Mouse (Mus musculus) myocyte (in vitro differentiated cells): Measurements from ENCODE around the gene Atg4a-ps. TPM values are rescaled to one million over a fixed set of nuclear protein-coding genes. Genes with fewer than 3 reads are reported as not detected.

ENCODE experiments used
- H3K27me3 ChIP-seq: one replicate; pipeline ENCODE4 v1.6.1; 2011; ENCODE audit not compliant: control insufficient read depth, insufficient read depth, insufficient read length
- H3K36me3 ChIP-seq: one replicate; pipeline ENCODE4 v1.6.1; 2011; ENCODE audit not compliant: control insufficient read depth, insufficient read depth
- H3K4me2 ChIP-seq: one replicate; pipeline ENCODE4 v1.6.1; 2011; ENCODE audit warnings: low read depth, control low read depth
- H3K4me3 ChIP-seq: one replicate; pipeline ENCODE4 v1.5.1; 2011; ENCODE audit warnings: mild to moderate bottlenecking, control low read depth, moderate library complexity
- H3K79me2 ChIP-seq: one replicate; pipeline ENCODE4 v1.6.1; 2011; ENCODE audit not compliant: control insufficient read depth, insufficient read depth
- H3ac ChIP-seq: one replicate; pipeline ENCODE4 v1.6.1; 2011; ENCODE audit not compliant: control insufficient read depth, insufficient read length
- CEBPB ChIP-seq: IDR thresholded peaks from 2 replicates; pipeline ENCODE4 v1.6.1; 2011; ENCODE audit warnings: mild to moderate bottlenecking, moderate library complexity; ENCODE audit not compliant: poor library complexity, insufficient read depth, severe bottlenecking
- E2F4 ChIP-seq: IDR thresholded peaks from one replicate; pipeline ENCODE4 v1.6.1; 2011; ENCODE audit warnings: mild to moderate bottlenecking, control low read depth, moderate library complexity; ENCODE audit not compliant: insufficient read depth
- MAX ChIP-seq: IDR thresholded peaks from one replicate; pipeline ENCODE4 v1.6.1; 2011; ENCODE audit warnings: low read depth, mild to moderate bottlenecking, control low read depth
- MYOD1 ChIP-seq, 3 experiments: IDR thresholded peaks; one replicate each; pipeline ENCODE4 v1.6.1; 2011; ENCODE audit warnings: control low read depth in 2 of 3, low read depth in 2 of 3, mild to moderate bottlenecking in 2 of 3, moderate library complexity in 1 of 3; ENCODE audit not compliant: insufficient read length in 2 of 3, control insufficient read depth in 1 of 3
- MYOG ChIP-seq, 3 experiments: IDR thresholded peaks; one replicate each; pipeline ENCODE4 v1.6.1; 2011; ENCODE audit warnings: control low read depth in 2 of 3, low read depth in 2 of 3, mild to moderate bottlenecking in 2 of 3; ENCODE audit not compliant: insufficient read length in 2 of 3, control insufficient read depth in 1 of 3, insufficient read depth in 1 of 3
- POLR2A ChIP-seq: IDR thresholded peaks from one replicate; pipeline ENCODE4 v1.6.1; 2011; ENCODE audit warnings: low read depth, mild to moderate bottlenecking, control low read depth, moderate library complexity; ENCODE audit not compliant: insufficient read length
- POLR2AphosphoS2 ChIP-seq: IDR thresholded peaks from one replicate; pipeline ENCODE4 v1.6.1; 2011; ENCODE audit warnings: low read depth, control low read depth; ENCODE audit not compliant: insufficient read length
- REST ChIP-seq: IDR thresholded peaks from one replicate; pipeline ENCODE4 v1.6.1; 2011; ENCODE audit warnings: mild to moderate bottlenecking, control low read depth, moderate library complexity; ENCODE audit not compliant: insufficient read depth, insufficient read length
- SRF ChIP-seq: IDR thresholded peaks from one replicate; pipeline ENCODE4 v1.6.1; 2011; ENCODE audit warnings: low read depth; ENCODE audit not compliant: control insufficient read depth, insufficient read length
- TCF12 ChIP-seq: IDR thresholded peaks from one replicate; pipeline ENCODE4 v1.6.1; 2011; ENCODE audit warnings: mild to moderate bottlenecking, control low read depth; ENCODE audit not compliant: poor library complexity, insufficient read depth, severe bottlenecking
- TCF3 ChIP-seq: IDR thresholded peaks from one replicate; pipeline ENCODE4 v1.6.1; 2011; ENCODE audit warnings: low read depth, control low read depth; ENCODE audit not compliant: insufficient read length
- USF1 ChIP-seq: IDR thresholded peaks from one replicate; pipeline ENCODE4 v1.6.1; 2011; ENCODE audit warnings: low read depth, mild to moderate bottlenecking, control low read depth, moderate library complexity
- polyA plus RNA-seq: library from polyadenylated mRNA; unstranded; fragments of >200 nt; fragmentation: generic; extraction: Trizol; gene quantifications from one replicate; pipeline ENCODE4 v1.2.1, GENCODE M21; 2012; ENCODE audit warnings: missing spikeins

Atg4a-ps gene
- polyA plus RNA-seq, 1 experiment: 0.22 TPM

- Histone ChIP-seq H3ac (no peak overlapping the region), H3K36me3 (no peaks in the 10 kb centered on the region), H3K4me2 (peak overlapping the region; percentile 64), H3K4me3 (no peak overlapping the region), H3K79me2 (no peaks in the 10 kb centered on the region), H3K27me3 (no peaks in the 10 kb centered on the region)
- TF ChIP-seq SRF: no peak
- no peak for TF ChIP-seq CEBPB
- TF ChIP-seq POLR2AphosphoS2: no peak
- no peak for TF ChIP-seq MYOD1 (IDR thresholded peaks at IDR 0.05; ENCODE audit: control insufficient read depth in 1 of 3, insufficient read length in 2 of 3, low read depth in 2 of 3)
- no peak for TF ChIP-seq POLR2A
- no peak for TF ChIP-seq USF1
- no peak for TF ChIP-seq MYOG (IDR thresholded peaks at IDR 0.05; ENCODE audit: control insufficient read depth in 1 of 3, insufficient read depth in 1 of 3, insufficient read length in 2 of 3, low read depth in 2 of 3)
- TF ChIP-seq TCF12: no peak
- TF ChIP-seq REST: no peak
- no peak for TF ChIP-seq MAX
- no peak for TF ChIP-seq TCF3
Measured at GRCm38 (mm10) chr3:103601561-103601960, 44.3 kb downstream of the Atg4a-ps start.

- Histone ChIP-seq H3K27me3 (no peaks in the 10 kb centered on the region), H3K36me3 (no peaks in the 10 kb centered on the region), H3ac (no peak overlapping the region), H3K4me2 (peak overlapping the region; percentile 64), H3K4me3 (no peak overlapping the region), H3K79me2 (no peaks in the 10 kb centered on the region)
- TF ChIP-seq MYOG (IDR thresholded peaks at IDR 0.05; ENCODE audit: control insufficient read depth in 1 of 3, insufficient read depth in 1 of 3, insufficient read length in 2 of 3, low read depth in 2 of 3) (peak in 1 of 3 experiments; percentile 44), TCF12 (no peak), MYOD1 (IDR thresholded peaks at IDR 0.05; ENCODE audit: control insufficient read depth in 1 of 3, insufficient read length in 2 of 3, low read depth in 2 of 3) (peak in 2 of 3 experiments; percentile 14 to 63)
Measured at GRCm38 (mm10) chr3:103601011-103601410, 44.9 kb downstream of the Atg4a-ps start.

- no peaks in the 10 kb centered on the region for H3K79me2 ChIP-seq
- H3K36me3 ChIP-seq: no peaks in the 10 kb centered on the region
- no peak overlapping the region for H3K4me2 ChIP-seq
- TF ChIP-seq SRF (no peak), POLR2A (no peak), USF1 (no peak), MAX (no peak), TCF3 (no peak), REST (no peak), POLR2AphosphoS2 (no peak), MYOG (IDR thresholded peaks at IDR 0.05; ENCODE audit: control insufficient read depth in 1 of 3, insufficient read depth in 1 of 3, insufficient read length in 2 of 3, low read depth in 2 of 3) (no peak)
- no peak overlapping the region for H3ac ChIP-seq
- H3K4me3 ChIP-seq: no peak overlapping the region
- no peaks in the 10 kb centered on the region for H3K27me3 ChIP-seq
Measured at GRCm38 (mm10) chr3:103597586-103597985, 48.3 kb downstream of the Atg4a-ps start.

- no peak overlapping the region for H3K4me2 ChIP-seq
- no peak overlapping the region for H3K4me3 ChIP-seq
- H3K79me2 ChIP-seq: no peaks in the 10 kb centered on the region
- H3ac ChIP-seq: no peak overlapping the region
- no peaks in the 10 kb centered on the region for H3K36me3 ChIP-seq
- no peak for TF ChIP-seq SRF
- no peak for TF ChIP-seq USF1
- TF ChIP-seq MYOG (IDR thresholded peaks at IDR 0.05; ENCODE audit: control insufficient read depth in 1 of 3, insufficient read depth in 1 of 3, insufficient read length in 2 of 3, low read depth in 2 of 3): no peak
- TF ChIP-seq MAX: no peak
- no peak for TF ChIP-seq MYOD1 (IDR thresholded peaks at IDR 0.05; ENCODE audit: control insufficient read depth in 1 of 3, insufficient read length in 2 of 3, low read depth in 2 of 3)
- no peak for TF ChIP-seq E2F4
- TF ChIP-seq POLR2AphosphoS2: no peak
- TF ChIP-seq TCF12: no peak
- TF ChIP-seq REST: no peak
- TF ChIP-seq TCF3: no peak
- TF ChIP-seq POLR2A: no peak
- TF ChIP-seq CEBPB: no peak
- no peaks in the 10 kb centered on the region for H3K27me3 ChIP-seq
Measured at GRCm38 (mm10) chr3:103595271-103595810, 50.5 kb downstream of the Atg4a-ps start.

Other genes starting within 250 kb of the Atg4a-ps start
- 0.07 TPM for gene Syt6, start 70.8 kb downstream of the Atg4a-ps start, polyA plus RNA-seq
- 15.3 TPM for gene Olfml3, start 91.9 kb upstream of the Atg4a-ps start, polyA plus RNA-seq
- not detected for gene Gm10964, start 93.3 kb upstream of the Atg4a-ps start, polyA plus RNA-seq
- 16.7 TPM for gene Hipk1, start 145.5 kb upstream of the Atg4a-ps start, polyA plus RNA-seq
- gene Dclre1b, start 163.4 kb upstream of the Atg4a-ps start, polyA plus RNA-seq: 3.9 TPM
- gene Ap4b1, start 163.5 kb upstream of the Atg4a-ps start, polyA plus RNA-seq: 14.5 TPM
- 0.06 TPM for gene Gm43064, start 163.5 kb upstream of the Atg4a-ps start, polyA plus RNA-seq
- 0.25 TPM for gene Bcl2l15, start 186.5 kb upstream of the Atg4a-ps start, polyA plus RNA-seq
- 5.3 TPM for gene Ptpn22, start 213.7 kb upstream of the Atg4a-ps start, polyA plus RNA-seq